Mouse (Mus musculus): ENCODE measurements at regions not wholly inside any gene's neighbourhood (a gene's known extent, or its start where the extent isn't known, plus 50 kb on each side); places are given as distances from the start of the nearest gene placed in this dataset.

- Histone ChIP-seq H3K27ac (ENCODE audit: control insufficient read depth, insufficient read depth, low read depth, low read length, poor library complexity) (no peak overlapping the region), H3K4me1 (ENCODE audit: control insufficient read depth, insufficient read depth, low read length) (no peaks in the 10 kb centered on the region), H3K4me3 (replicated peaks; ENCODE audit: control insufficient read depth, low read depth, low read length) (no peak overlapping the region)
- no peak for TF ChIP-seq CTCF (IDR thresholded peaks at IDR 0.05; ENCODE audit: control insufficient read depth, insufficient read depth, low read length)
- no peak for TF ChIP-seq POLR2A (IDR thresholded peaks at IDR 0.05; ENCODE audit: borderline replicate concordance, control insufficient read depth, low read depth, low read length)
These were observed 392.1 kb downstream of the Btg1 start for GRCm38 (mm10) chr10:97008873-97009272.

- WGBS, result 79% methylated on average over 1 of the region's 1 CpGs
- no peak overlapping the region for H3K27ac ChIP-seq (ENCODE audit: control insufficient read depth, insufficient read depth, low read depth, low read length, poor library complexity)
- no peaks in the 10 kb centered on the region for H3K4me1 ChIP-seq (ENCODE audit: control insufficient read depth, insufficient read depth, low read length)
- no peak overlapping the region for H3K4me3 ChIP-seq (replicated peaks; ENCODE audit: control insufficient read depth, low read depth, low read length)
- TF ChIP-seq POLR2A (IDR thresholded peaks at IDR 0.05; ENCODE audit: borderline replicate concordance, control insufficient read depth, low read depth, low read length) (no peak), CTCF (IDR thresholded peaks at IDR 0.05; ENCODE audit: control insufficient read depth, insufficient read depth, low read length) (no peak)
These were observed 393.1 kb downstream of the Btg1 start for GRCm38 (mm10) chr10:97009859-97010258.

- 70% methylated on average over 3 of the region's 3 CpGs for WGBS
- Histone ChIP-seq H3K27ac (ENCODE audit: control insufficient read depth, insufficient read depth, low read depth, low read length, poor library complexity) (no peak overlapping the region), H3K4me3 (replicated peaks; ENCODE audit: control insufficient read depth, low read depth, low read length) (no peak overlapping the region), H3K4me1 (ENCODE audit: control insufficient read depth, insufficient read depth, low read length) (no peaks in the 10 kb centered on the region)
- no peak for TF ChIP-seq POLR2A (IDR thresholded peaks at IDR 0.05; ENCODE audit: borderline replicate concordance, control insufficient read depth, low read depth, low read length)
- no peak for TF ChIP-seq CTCF (IDR thresholded peaks at IDR 0.05; ENCODE audit: control insufficient read depth, insufficient read depth, low read length)
These were observed 401.8 kb downstream of the Btg1 start for GRCm38 (mm10) chr10:97018641-97019040.

GRCm38 (mm10) chr10:97028776-97029175, 412.0 kb downstream of the Btg1 start:
- TF ChIP-seq POLR2A (IDR thresholded peaks at IDR 0.05; ENCODE audit: borderline replicate concordance, control insufficient read depth, low read depth, low read length), result no peak
- TF ChIP-seq CTCF (IDR thresholded peaks at IDR 0.05; ENCODE audit: control insufficient read depth, insufficient read depth, low read length), result no peak
- Histone ChIP-seq H3K4me1 (ENCODE audit: control insufficient read depth, insufficient read depth, low read length) (no peaks in the 10 kb centered on the region), H3K27ac (ENCODE audit: control insufficient read depth, insufficient read depth, low read depth, low read length, poor library complexity) (no peak overlapping the region), H3K4me3 (replicated peaks; ENCODE audit: control insufficient read depth, low read depth, low read length) (no peak overlapping the region)
- WGBS, result 85% methylated on average over 5 of the region's 5 CpGs

GRCm38 (mm10) chr10:97030996-97031395, 414.2 kb downstream of the Btg1 start:
- WGBS, result 86% methylated on average over 2 of the region's 2 CpGs
- TF ChIP-seq POLR2A (IDR thresholded peaks at IDR 0.05; ENCODE audit: borderline replicate concordance, control insufficient read depth, low read depth, low read length) (no peak), CTCF (IDR thresholded peaks at IDR 0.05; ENCODE audit: control insufficient read depth, insufficient read depth, low read length) (no peak)
- H3K4me3 ChIP-seq (replicated peaks; ENCODE audit: control insufficient read depth, low read depth, low read length), result no peak overlapping the region
- no peaks in the 10 kb centered on the region for H3K4me1 ChIP-seq (ENCODE audit: control insufficient read depth, insufficient read depth, low read length)
- no peak overlapping the region for H3K27ac ChIP-seq (ENCODE audit: control insufficient read depth, insufficient read depth, low read depth, low read length, poor library complexity)

- no peak for TF ChIP-seq CTCF (IDR thresholded peaks at IDR 0.05; ENCODE audit: control insufficient read depth, insufficient read depth, low read length)
- TF ChIP-seq POLR2A (IDR thresholded peaks at IDR 0.05; ENCODE audit: borderline replicate concordance, control insufficient read depth, low read depth, low read length), result no peak
- H3K4me3 ChIP-seq (replicated peaks; ENCODE audit: control insufficient read depth, low read depth, low read length), result no peak overlapping the region
- no peaks in the 10 kb centered on the region for H3K4me1 ChIP-seq (ENCODE audit: control insufficient read depth, insufficient read depth, low read length)
- WGBS, result 73% methylated on average over 12 of the region's 12 CpGs
- no peak overlapping the region for H3K27ac ChIP-seq (ENCODE audit: control insufficient read depth, insufficient read depth, low read depth, low read length, poor library complexity)
These were observed 418.6 kb downstream of the Btg1 start for GRCm38 (mm10) chr10:97035371-97035786.

GRCm38 (mm10) chr10:97038025-97038424, 421.2 kb downstream of the Btg1 start:
- WGBS, result 77% methylated on average over 4 of the region's 4 CpGs
- TF ChIP-seq CTCF (IDR thresholded peaks at IDR 0.05; ENCODE audit: control insufficient read depth, insufficient read depth, low read length) (no peak), POLR2A (IDR thresholded peaks at IDR 0.05; ENCODE audit: borderline replicate concordance, control insufficient read depth, low read depth, low read length) (no peak)
- Histone ChIP-seq H3K27ac (ENCODE audit: control insufficient read depth, insufficient read depth, low read depth, low read length, poor library complexity) (no peak overlapping the region), H3K4me3 (replicated peaks; ENCODE audit: control insufficient read depth, low read depth, low read length) (no peak overlapping the region), H3K4me1 (ENCODE audit: control insufficient read depth, insufficient read depth, low read length) (no peaks in the 10 kb centered on the region)

- Histone ChIP-seq H3K4me1 (ENCODE audit: control insufficient read depth, insufficient read depth, low read length) (no peaks in the 10 kb centered on the region), H3K27ac (ENCODE audit: control insufficient read depth, insufficient read depth, low read depth, low read length, poor library complexity) (no peak overlapping the region), H3K4me3 (replicated peaks; ENCODE audit: control insufficient read depth, low read depth, low read length) (no peak overlapping the region)
- WGBS, result 86% methylated on average over 2 of the region's 2 CpGs
- TF ChIP-seq CTCF (IDR thresholded peaks at IDR 0.05; ENCODE audit: control insufficient read depth, insufficient read depth, low read length), result no peak
- TF ChIP-seq POLR2A (IDR thresholded peaks at IDR 0.05; ENCODE audit: borderline replicate concordance, control insufficient read depth, low read depth, low read length), result no peak
These were observed 430.8 kb downstream of the Btg1 start for GRCm38 (mm10) chr10:97047566-97047965.

GRCm38 (mm10) chr10:97047996-97048395, 431.2 kb downstream of the Btg1 start:
- 59% methylated on average over 2 of the region's 2 CpGs for WGBS
- no peaks in the 10 kb centered on the region for H3K4me1 ChIP-seq (ENCODE audit: control insufficient read depth, insufficient read depth, low read length)
- H3K4me3 ChIP-seq (replicated peaks; ENCODE audit: control insufficient read depth, low read depth, low read length), result no peak overlapping the region
- H3K27ac ChIP-seq (ENCODE audit: control insufficient read depth, insufficient read depth, low read depth, low read length, poor library complexity), result no peak overlapping the region
- TF ChIP-seq POLR2A (IDR thresholded peaks at IDR 0.05; ENCODE audit: borderline replicate concordance, control insufficient read depth, low read depth, low read length) (no peak), CTCF (IDR thresholded peaks at IDR 0.05; ENCODE audit: control insufficient read depth, insufficient read depth, low read length) (no peak)

All from bone marrow, adult 2 months (tissue).